Mouse (Mus musculus): Measurements from ENCODE around the gene Apobec3. TPM values are rescaled to one million over a fixed set of nuclear protein-coding genes. Genes with fewer than 3 reads are reported as not detected.
"Not testable (repeated sequence)": the region's sequence is repeated elsewhere in the genome, so short reads cannot be mapped to it uniquely, and the experiment has no call there.

Apobec3 gene
- total RNA-seq, 2 experiments from 2014 or later = 2.3 to 4.0 TPM

DNA sequence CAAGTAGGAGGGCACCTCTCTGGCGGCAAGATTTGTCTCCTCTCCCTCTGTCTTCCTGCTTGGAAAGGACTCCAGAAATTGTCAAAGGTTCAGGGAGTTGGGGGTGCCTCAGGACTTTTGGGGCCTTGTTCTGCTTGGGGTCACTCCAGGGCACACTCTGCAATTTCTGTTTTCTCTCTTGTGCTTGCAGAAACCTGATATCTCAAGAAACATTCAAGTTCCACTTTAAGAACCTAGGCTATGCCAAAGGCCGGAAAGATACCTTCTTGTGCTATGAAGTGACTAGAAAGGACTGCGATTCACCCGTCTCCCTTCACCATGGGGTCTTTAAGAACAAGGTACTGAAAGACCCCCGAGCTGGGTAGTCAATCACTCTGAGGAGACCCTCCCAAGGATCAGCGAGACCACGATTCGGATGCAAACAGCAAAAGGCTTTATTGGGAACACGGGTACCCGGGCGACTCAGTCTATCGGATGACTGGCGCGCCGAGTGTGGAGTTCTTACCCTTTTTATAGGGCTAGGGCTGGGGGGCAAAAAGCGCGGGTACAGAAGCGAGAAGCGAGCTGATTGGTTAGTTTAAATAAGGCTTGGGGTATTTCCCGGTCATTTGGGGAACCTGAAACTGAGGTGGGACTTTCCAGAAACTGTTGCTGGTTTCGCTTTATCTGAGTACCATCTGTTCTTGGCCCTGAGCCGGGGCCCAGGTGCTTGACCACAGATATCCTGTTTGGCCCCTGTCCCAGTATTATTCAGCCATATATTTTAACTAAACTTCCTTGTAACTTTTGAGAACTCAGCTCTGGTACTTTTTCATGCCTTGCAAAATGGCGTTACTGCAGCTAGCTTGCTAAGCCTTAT lies 4.0 kb downstream of the Apobec3 start:
- not testable (repeated sequence) for DNase-seq

DNA sequence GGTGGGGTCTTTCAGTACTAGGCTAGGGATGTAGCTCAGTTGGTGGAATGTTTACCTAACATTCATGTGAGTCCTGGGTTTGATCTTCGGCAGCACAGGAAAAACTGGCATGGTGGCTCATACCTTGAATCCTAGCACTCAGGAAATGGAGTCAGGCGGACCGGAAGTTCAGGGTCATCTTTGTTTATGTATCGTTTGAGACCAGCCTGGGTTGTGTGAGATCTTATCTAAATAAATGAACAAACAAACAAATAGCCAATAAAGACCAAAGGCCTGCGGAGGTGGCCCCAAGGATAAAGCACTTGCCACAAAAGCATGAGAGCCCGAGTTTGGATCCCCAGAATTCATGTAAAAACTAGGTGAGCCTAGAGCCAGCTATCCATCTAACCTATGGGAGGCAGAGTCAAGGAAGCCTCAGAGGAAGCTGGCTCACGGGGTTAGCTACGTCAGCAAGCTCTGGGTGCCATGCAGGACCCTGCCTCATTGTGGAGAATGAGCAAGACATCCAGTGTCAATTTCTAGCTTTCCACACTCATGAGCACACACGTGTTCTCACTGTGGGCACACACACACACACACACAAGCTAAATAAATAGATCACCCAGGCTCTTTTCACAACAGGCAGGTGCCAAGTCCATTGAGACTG lies 4.7 kb downstream of the Apobec3 start:
- no peak for DNase-seq

DNA sequence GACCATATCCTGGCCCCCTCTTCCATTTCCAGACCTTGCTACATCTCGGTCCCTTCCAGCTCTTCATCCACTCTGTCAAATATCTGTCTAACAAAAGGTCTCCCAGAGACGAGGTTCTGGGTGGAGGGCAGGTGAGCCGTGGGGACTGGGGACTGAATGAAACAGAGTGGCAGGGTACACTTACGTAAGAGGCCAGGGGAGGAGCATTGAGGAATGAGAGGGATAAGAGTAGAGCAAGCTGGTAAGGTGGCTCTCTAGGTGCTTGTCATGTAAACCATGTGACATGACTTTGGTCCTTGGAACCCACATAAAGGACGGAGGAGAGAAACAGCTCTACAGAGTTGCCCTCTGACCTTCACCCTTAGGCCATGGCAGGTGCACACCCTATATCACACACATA lies 7.5 kb downstream of the Apobec3 start:
- no peak for DNase-seq

DNA sequence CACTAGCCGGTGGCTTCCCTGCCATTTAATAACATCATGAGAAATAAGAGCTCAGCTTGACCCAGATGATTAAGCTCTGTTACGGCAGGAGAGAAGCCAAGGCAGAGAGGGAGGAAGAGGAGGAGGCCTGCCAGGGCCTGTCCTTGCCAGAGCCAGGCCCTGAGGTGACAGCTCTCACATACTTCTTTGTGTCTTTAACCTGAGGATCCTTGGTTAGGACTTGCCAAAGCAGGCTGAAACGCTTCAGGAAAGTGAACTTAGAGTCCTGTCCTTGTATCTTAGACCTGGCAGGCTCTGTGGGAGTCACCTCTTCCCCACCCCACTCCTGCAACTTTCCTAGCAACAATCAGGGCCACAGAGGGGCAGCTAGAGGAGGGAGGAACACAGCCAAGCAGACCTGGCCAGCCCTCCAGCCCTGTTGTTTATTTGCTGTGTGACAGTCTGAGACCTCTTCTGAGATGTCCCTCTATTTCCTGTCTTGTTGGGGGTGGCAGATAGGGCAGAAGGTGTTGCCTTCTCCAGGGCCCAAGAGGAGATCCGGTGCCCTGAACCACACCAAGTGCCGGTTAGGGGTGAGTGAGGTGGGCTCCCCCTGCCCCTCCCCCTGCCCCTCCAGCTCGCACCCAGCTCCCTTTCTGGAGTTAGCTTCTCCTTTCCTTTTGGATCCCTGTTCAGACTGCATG lies 8.5 kb downstream of the Apobec3 start:
- no peak for DNase-seq

DNA sequence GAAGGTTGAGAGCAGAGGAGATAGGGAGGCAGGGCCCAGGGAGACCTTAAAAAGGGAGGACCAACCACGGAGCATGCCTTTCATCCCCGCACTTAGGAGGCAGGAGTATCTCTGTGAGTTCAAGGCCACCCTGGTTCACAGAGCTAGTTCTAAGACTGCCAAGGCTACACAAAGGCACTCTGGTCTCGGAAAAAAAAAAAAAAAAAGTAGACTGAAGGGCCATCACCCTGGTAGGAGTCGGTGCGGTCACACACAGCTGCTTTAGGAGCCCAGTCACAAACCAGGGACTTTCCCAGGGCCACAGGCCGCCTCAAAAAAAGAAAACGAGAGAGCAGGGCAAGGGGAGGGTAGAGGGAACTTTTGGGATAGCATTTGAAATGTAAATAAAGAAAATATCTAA lies 9.3 kb downstream of the Apobec3 start:
- DNase-seq = no peak

DNA sequence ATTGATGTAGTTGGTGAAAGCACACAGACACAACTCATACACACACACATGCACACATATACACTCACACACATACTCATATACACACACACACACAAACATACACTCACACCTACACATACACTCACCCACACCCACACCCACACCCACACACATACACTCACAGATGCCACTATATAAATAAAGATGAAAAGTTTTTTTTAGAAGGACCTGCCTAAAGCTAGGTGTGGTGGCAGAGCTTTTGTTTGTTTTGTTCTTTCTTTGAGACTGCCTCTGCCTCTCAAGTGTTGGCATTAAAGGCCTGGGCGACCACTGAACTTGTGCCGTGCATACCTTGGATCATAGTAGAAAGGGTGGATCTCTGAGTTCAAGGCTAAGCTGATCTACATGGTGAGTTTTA lies 9.9 kb downstream of the Apobec3 start:
- no peak for DNase-seq

DNA sequence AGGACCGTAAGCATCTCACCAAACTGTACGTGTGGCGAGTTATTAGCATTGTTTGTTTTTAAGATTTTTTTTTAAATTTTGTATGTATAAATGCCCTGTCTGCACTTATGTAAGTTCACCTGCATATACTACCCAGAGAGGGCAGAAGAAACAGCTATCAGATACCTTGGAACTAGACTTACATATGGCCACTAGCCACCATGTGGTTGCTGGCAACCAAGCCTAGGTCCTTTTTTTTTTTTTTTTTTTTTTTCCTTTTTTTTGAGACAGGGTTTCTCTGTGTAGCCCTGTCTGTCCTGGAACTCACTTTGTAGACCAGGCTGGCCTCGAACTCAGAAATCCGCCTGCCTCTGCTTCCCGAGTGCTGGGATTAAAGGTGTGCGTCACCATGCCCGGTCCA lies 11.6 kb downstream of the Apobec3 start:
- DNase-seq = not testable (repeated sequence)

DNA sequence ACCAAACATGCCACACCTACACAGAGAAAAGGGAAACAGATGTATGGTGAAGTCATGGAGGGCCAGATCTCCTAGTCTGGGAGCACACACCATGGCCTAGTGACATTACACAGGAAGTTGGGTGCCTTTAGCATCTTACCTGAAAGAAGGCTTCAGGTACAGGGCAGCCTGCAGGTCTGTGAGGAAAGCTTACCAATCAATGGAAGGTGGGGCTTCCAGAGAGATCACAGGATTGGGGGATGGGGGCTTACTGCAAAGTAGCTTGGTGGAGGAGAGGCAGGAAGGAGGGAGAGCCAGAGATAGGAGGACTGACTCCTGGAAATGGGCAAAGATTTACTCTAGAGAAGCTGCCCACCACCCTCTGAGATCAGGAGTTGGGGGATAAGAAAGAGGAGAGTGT lies 12.5 kb downstream of the Apobec3 start:
- DNase-seq = no peak

DNA sequence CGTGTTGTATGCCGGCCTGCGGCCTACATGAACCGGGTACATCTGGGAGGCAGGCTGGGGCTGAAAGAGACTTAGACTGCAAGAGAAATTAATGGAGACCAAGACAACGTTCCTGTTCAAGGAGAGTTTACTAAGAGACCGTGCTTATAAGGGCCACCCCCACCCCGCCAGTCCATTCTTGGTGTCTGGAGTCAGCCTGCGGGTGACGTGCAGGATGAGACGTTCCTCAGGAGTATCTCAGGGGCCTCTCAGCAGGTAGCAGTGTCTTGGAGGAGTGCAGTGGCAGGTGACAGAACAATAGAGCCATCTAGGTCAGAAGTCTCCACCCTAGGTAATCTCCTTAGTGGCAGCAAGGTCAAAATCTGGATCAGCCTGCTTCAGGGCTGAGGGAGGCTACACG lies 13.2 kb downstream of the Apobec3 start:
- DNase-seq = not testable (repeated sequence)

DNA sequence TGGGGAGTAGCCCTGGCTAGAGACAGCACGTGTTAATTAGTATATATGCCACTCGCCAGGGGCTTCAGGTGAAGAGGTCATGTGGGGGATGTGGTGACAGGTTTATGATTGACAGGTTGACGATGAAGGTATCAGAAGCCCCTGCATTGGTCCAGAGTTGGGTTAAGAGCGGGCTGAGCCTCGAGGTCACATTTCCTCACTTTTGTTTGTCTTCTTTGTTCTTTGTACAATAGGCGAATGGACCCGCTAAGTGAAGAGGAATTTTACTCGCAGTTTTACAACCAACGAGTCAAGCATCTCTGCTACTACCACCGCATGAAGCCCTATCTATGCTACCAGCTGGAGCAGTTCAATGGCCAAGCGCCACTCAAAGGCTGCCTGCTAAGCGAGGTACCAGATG lies 13.8 kb downstream of the Apobec3 start:
- no peak for DNase-seq

DNA sequence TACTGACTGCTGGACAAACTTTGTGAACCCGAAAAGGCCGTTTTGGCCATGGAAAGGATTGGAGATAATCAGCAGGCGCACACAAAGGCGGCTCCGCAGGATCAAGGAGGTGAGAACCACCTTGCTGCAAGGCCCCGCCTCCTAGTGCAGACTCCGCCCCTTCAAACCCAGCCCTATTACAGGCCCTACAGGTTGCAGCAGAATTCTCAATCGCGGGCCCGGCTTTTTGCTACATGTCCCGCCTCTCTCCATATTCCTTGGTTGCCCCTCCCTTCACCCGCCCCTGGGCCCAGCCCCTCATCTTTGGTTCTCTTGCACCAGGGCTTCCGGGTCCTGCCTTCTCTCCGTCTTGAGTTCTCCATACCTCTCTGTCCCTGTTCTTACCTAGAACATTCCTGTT lies 15.4 kb downstream of the Apobec3 start:
- DNase-seq = no peak

DNA sequence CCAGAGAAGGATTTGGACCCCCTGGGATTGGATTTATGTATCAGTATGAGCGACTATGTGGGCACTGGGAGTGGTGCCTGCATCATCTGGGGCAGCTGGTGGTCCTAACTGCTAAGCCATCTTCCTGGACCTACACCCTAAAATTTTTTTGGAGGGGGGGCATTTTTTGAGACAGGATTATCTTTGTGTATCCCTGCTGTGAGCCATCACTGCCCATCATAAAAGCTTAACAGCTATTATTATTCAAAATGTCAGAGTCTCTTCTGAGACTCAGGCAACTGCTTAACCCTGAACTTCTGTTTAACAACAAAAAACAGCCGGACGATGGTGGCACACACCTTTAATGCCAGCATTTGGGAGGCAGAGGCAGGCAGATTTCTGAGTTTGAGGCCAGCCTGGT lies 17.5 kb downstream of the Apobec3 start:
- not testable (repeated sequence) for DNase-seq

DNA sequence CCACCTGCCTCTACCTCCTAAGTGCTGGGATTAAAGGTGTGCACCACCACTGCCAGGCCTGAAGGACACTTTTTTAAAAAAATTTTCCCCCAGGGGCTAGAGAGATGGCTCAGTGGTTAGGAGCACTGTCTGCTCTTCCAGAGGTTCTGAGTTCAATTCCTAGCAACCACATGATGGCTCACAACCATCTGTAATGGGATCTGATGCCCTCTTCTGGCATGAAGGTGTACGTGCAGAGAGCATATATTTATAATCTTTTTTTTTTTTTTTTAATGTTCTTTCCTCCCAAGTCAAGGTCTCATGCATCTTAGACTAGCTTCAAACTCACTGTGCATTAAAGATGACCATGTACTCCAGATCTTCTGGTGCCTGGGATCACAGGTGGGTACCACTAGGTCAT lies 19.4 kb downstream of the Apobec3 start:
- DNase-seq = not testable (repeated sequence)

DNA sequence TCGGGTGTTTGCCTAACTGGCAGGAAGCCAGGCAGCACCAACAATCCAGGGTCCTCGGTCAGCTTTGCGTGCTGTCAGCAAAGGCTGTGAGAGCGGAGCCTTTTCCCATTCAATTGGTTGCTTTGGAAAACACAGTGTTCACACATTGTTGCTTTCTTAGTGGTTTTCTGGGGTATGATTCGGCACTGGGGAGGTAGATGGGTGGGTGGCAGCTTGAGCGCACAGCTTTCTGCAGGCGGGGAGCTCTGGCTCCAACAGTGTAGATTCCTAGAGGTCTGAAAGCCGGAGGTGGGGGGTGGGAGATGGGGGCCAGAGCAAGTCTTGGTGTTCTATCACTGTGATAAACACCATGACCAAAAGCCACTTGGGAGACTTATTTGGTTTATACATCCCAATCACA lies 19.9 kb downstream of the Apobec3 start:
- no peak for DNase-seq

DNA sequence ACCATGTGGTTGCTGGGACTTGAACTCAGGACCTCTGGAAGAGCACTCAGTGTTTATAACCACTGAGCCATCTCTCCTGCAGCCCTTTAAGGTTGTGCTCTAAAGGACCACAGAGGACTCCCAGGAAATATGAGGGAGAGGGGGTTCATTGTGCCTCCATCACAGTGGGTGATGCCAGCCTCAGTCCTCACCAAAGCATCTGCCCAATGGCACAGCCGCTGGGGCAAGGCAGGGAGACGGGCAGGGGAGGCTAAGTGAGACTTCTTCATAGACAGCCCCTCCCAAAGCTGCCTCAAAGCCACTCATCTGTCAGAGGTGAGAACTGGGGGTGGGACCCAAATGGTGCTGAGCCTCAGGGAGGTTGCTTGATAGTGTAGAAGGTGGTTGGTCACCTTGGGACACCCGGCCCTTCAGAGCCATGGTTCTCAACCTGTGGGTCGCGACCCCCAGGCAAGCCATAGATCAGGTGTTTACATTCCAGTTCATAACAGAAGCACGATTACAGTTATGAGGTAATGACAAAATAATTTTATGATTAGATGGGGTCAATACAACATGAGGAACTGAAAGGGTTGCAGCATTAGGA lies 22.4 kb downstream of the Apobec3 start:
- no peak for DNase-seq

DNA sequence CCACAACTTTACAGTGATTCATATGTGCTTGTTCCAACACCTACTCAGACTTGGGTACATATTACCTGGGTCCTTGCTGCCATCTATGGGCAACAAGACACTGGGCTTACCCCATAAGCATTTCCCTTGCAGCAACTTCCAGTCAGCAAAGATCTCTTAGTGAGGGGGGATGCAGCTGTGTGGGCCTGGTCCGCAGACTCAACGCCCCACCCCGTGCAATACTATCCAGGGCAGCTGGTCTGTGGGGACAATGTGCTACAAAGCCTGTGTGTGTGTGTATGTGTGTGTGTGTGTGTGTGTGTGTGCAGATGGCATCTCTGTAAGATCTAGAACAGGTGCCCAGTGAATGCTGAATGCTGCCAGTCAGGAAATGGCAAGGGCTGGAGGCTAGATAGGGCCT lies 22.9 kb downstream of the Apobec3 start:
- no peak for DNase-seq

DNA sequence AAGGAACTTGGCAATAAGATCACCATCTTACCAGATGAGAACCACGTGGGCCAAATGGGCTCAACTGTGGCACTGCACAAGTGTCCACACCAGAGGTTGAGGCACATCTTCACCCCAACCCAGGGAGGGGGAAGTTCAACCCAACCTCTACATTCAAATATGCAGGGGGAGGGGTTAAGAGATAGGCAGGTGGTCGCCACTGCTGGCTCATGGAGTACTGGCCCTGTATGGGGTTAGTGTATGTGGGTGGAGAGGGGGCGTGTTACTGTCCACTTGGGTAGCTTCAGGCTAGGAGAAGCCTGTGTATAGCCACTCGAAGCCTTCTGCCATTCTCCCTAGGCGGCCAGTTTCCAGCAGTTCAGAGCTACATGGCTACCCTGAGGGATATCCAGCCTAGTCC lies 24.7 kb downstream of the Apobec3 start:
- no peak for DNase-seq

DNA sequence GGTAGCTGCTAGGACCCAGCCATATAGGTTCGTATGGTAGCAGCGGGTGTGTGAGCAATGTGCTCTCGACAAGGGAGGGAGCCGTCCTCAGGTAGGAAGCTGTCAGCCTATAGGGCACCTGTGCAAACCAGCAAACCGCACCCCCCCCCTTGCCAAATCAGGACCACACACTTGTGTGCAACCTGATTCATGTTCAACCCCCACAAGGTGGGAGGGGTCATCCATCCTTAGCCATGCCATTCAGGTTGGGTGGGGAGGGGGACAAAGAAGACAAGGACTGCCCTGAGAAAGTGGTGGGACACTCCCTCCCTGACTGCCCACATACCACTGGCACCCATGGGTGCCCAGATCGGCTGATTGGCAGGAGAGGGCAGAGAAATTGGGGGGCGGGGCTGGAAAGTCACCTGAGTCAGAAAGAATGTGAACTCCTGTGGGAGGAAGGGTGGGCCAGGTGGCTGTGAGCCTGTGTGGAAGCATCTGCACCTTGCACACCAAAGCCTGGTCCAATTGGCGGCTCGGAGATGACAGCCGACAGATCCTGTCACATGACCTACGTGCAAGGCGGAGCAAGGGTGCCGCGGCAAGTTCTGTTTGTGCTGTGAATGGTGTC lies 25.8 kb downstream of the Apobec3 start:
- DNase-seq = no peak

DNA sequence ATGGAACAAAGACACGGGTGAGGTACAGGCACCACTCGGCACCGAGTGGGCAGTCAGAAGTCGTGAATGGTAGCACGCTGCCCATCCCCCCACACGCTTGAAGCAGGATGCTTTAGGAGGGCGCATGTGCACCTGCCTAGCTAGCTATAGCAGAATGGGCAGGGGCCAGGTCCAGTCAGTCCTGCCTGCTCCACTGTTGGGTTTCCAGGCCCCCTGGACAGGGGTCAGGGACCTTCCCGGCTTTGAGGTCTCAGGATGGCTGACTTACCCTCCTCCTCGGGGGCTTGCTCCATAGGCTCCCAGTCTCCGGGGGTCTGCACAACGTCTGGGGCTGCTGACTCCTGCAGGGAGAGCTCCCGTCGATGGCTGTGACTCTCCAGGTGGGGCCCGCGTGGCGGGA lies 27.0 kb downstream of the Apobec3 start:
- no peak for DNase-seq

DNA sequence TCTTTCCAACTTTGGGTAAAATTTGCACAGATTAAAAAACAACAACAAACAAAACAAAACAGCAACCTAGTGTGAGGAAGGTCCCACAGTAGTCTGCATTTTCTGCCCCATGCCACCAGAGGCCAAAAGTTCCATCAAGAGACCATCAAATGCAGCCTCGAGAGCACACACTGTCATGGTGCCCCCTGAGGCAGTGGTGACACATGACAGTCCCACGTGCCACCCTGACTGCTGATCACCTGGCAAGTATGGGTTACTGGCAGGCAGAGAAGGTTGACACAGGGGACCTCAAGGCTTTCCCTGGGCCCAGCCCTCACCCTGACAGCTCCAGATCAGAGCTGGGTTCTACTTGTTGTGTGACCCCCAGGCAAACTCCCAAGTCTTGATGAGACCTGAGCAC lies 28.3 kb downstream of the Apobec3 start:
- no peak for DNase-seq

DNA sequence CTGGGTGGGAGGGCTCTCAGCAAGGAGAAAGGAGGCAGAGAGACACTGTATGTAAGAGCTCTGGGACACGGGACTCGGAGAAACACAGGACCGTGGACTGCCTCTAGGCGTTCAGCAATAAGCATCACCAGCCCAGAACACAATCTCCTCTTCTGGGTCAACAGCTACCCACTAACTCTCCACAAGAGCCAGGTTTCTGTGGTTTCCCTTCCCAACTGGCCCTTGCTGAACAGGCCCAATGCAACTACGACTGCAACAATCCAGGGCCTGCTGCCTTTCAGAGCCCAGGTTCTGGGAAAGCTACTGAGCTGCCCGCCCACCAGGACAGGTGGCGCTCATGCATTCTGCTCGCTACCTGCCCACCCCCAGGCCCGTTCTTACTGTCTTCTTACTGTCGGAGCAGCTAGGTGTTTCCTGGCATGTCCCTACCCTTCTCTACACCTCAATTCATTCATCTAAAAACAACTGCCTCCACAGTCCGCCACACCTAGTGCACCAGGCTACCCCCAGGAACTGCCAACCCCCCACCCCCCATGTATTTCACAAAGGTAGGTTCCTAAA lies 35.5 kb downstream of the Apobec3 start:
- no peak for DNase-seq

DNA sequence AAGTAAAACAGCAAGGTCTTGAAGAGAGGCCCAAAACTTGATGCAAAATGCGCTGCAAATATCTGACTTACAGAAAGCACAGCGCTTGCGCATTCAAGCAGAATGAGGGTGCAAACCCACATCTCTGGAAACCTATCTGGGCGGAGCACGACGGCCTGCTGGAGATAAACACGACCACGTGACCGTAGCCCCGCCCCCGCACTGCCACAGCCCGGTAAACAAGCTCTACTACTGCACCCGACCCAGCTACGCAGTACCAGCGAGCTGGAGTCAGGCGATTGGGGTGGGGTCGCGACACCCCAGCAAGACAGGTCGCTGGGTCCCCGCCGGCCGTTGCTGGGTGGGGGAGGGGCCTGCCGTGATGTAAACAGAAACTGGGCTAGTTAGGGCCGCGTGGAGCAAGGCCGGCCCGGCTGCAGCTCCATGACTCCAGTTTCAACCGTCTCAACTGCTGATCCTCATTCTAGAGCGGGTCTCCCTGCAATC lies 36.2 kb downstream of the Apobec3 start:
- peak; percentile 95 for DNase-seq
